Mouse (Mus musculus) hindbrain, embryonic 15.5 days (tissue): ENCODE measurements around the gene Lst1. TPM values are rescaled to one million over a fixed set of nuclear protein-coding genes. Genes with fewer than 3 reads are reported as not detected.
"Not testable (repeated sequence)": the region's sequence is repeated elsewhere in the genome, so short reads cannot be mapped to it uniquely, and the experiment has no call there.

Experiments used
- ATAC-seq: fragments of 200-750 bp; cut with Nextera tagmentation; 2 replicates; pipeline ENCODE4 v1.8.0; 2017; ENCODE audit warnings: low read depth, moderate number of reproducible peaks, moderate TSS enrichment; ENCODE audit not compliant: low FRiP score
- H3K27ac ChIP-seq: fragments of 300-500 bp; sonication (generic); replicated peaks from 2 replicates; pipeline ENCODE4 v1.5.1; 2015; ENCODE audit warnings: mild to moderate bottlenecking, inconsistent platforms
- H3K27me3 ChIP-seq: fragments of 300-500 bp; sonication (generic); 2 replicates; pipeline ENCODE4 v1.6.1; 2015; ENCODE audit warnings: control low read depth, inconsistent platforms
- H3K36me3 ChIP-seq: fragments of 300-500 bp; sonication (generic); 2 replicates; pipeline ENCODE4 v1.6.1; 2015; ENCODE audit warnings: control low read depth, inconsistent platforms
- H3K4me1 ChIP-seq: fragments of 300-500 bp; sonication (generic); replicated peaks from 2 replicates; pipeline ENCODE4 v1.6.1; 2015; ENCODE audit warnings: control low read depth, inconsistent platforms
- H3K4me2 ChIP-seq: fragments of 300-500 bp; sonication (generic); 2 replicates; pipeline ENCODE4 v1.6.1; 2015; ENCODE audit warnings: moderate library complexity, mild to moderate bottlenecking, inconsistent platforms
- H3K4me3 ChIP-seq: fragments of 300-500 bp; sonication (generic); 2 replicates; pipeline ENCODE4 v1.5.1; 2015; ENCODE audit warnings: mild to moderate bottlenecking, inconsistent platforms
- H3K9ac ChIP-seq: fragments of 300-500 bp; sonication (generic); 2 replicates; pipeline ENCODE4 v1.6.1; 2015; ENCODE audit warnings: inconsistent platforms
- H3K9me3 ChIP-seq: fragments of 300-500 bp; sonication (generic); 2 replicates; pipeline ENCODE4 v1.6.1; 2016; ENCODE audit warnings: control low read depth, inconsistent platforms
- whole genome bisulfite sequencing: fragments of 180-500 bp; shearing (Covaris S2); methylation state at CpG from one replicate; pipeline ENCODE4 v1.1.7; 2015; 5-methylcytosine and 5-hydroxymethylcytosine counted together
- polyA plus RNA-seq: library from polyadenylated mRNA; unstranded; fragments of >200 nt; fragmentation: Nextera tagmentation; extraction: Ambion mirVana; gene quantifications from 2 replicates; pipeline ENCODE4 v1.2.1, GENCODE M21; 2015

Lst1 gene
- 5.6 and 13.9 TPM in 2 replicates for polyA plus RNA-seq

DNA sequence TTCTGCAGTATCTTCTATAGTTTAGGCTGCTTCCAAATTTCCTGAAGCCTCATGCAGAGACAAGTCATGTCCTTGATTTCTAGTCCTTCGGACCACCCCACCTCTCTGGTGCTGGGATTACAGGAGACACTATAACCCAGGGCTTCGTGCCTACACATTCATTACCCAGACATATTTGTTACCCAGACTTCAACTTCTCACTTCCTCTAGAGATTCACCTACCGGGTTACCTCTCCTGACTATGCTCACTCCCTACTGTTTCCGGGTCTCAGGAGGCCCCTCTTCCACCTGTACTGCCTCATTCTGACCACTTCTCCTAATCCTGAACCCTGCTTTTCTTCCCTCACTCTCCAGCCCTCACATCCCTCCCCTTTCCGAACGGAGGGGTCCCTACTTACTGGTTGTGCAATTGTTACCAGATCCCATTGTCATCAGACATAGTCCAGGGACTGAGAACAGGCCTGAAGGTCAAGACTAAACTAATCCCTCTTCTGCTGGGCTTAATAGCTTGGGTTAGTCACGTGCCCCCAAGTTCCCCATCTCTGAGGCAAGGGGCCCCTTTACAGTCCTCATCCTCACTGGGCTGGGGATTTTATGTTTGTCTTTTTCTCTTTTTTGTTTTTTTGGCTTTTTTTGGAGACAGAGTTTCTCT, at the start of gene Lst1:
Gene Lst1 (minus strand): TSS at position 481 of the 652 bp plus-strand sequence.
- Histone ChIP-seq H3K36me3 (no peaks in the 10 kb centered on the region), H3K27ac (no peak within 1 kb of the TSS), H3K27me3 (no peaks in the 10 kb centered on the region), H3K9ac (no peak within 1 kb of the TSS), H3K4me2 (no peak within 1 kb of the TSS), H3K4me3 (no peak within 1 kb of the TSS), H3K9me3 (no peaks in the 10 kb centered on the region), H3K4me1 (peaks cover 7% of the 10 kb centered on the region)
- no peak for ATAC-seq
- WGBS, result 74% methylated on average over 7 of the region's 7 CpGs

- H3K4me2 ChIP-seq, result peak overlapping the region; percentile 96
- no peak overlapping the region for H3K27ac ChIP-seq
- no peaks in the 10 kb centered on the region for H3K27me3 ChIP-seq
- no peaks in the 10 kb centered on the region for H3K36me3 ChIP-seq
- 89% methylated on average over 12 of the region's 12 CpGs for WGBS
- no peaks in the 10 kb centered on the region for H3K9me3 ChIP-seq
- no peak for ATAC-seq
- peak overlapping the region; percentile 66; the same call in 1 of the 2 replicates for H3K9ac ChIP-seq
- peaks cover 46% of the 10 kb centered on the region for H3K4me1 ChIP-seq
- peak overlapping the region; percentile 55 for H3K4me3 ChIP-seq
Measured at GRCm38 (mm10) chr17:35237504-35237903, 49.3 kb upstream of the Lst1 start.

GRCm38 (mm10) chr17:35236996-35237395, 48.8 kb upstream of the Lst1 start:
- peaks cover 51% of the 10 kb centered on the region for H3K4me1 ChIP-seq
- H3K9ac ChIP-seq, result peak overlapping the region; percentile 66

GRCm38 (mm10) chr17:35236390-35236746, 48.1 kb upstream of the Lst1 start:
- Histone ChIP-seq H3K27me3 (no peaks in the 10 kb centered on the region), H3K27ac (peak overlapping the region; percentile 95), H3K4me3 (peak overlapping the region; percentile 55), H3K4me1 (peaks cover 57% of the 10 kb centered on the region), H3K9me3 (no peaks in the 10 kb centered on the region), H3K9ac (peak overlapping the region; percentile 66), H3K36me3 (no peaks in the 10 kb centered on the region), H3K4me2 (peak overlapping the region; percentile 96)
- WGBS, result under 1% methylated on average over 18 of the region's 18 CpGs
- peak; percentile 86 for ATAC-seq

More at GRCm38 (mm10) chr17:35236996-35237395, 48.8 kb upstream of the Lst1 start:
- H3K27me3 ChIP-seq, result no peaks in the 10 kb centered on the region
- peak overlapping the region; percentile 55 for H3K4me3 ChIP-seq
- no peak for ATAC-seq
- H3K9me3 ChIP-seq, result no peaks in the 10 kb centered on the region
- peak overlapping the region; percentile 96 for H3K4me2 ChIP-seq
- H3K36me3 ChIP-seq, result no peaks in the 10 kb centered on the region
- 68% methylated on average over 9 of the region's 9 CpGs for WGBS
- peak overlapping the region; percentile 95 for H3K27ac ChIP-seq

- WGBS, result under 1% methylated on average over 35 of the region's 35 CpGs
- H3K4me2 ChIP-seq, result peak within 1 kb of the TSS; percentile 96
Measured at GRCm38 (mm10) chr17:35235614-35236389, 47.6 kb upstream of the Lst1 start, which contains the start of gene Nfkbil1. Gene Nfkbil1, minus strand, starts transcription at chr17:35235792.

DNA sequence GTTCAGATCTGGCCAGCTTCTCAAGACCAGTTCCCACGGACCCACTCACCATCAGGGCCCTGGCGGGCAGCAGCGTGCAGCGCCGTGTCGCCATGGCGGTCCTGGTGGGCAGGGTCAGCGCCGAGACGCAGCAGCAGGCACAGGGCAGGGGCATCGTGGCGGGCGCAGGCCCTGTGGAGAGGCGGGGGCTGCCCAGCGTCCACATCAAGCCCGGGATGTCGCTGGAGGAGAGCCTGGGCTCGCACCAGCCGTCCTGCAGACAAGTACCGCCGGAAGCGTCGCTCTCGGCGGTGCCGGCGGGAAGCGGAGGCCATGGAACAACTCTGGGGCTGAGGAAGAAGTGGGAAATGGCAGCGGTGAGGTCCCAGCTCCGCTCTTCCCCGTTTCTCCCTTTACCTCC, 46.7 kb upstream of the Lst1 start:
- H3K4me1 ChIP-seq, result peaks cover 48% of the 10 kb centered on the region
- no peak for ATAC-seq
- no peaks in the 10 kb centered on the region for H3K9me3 ChIP-seq
- H3K4me3 ChIP-seq, result peak overlapping the region; percentile 55
- peak overlapping the region; percentile 95 for H3K27ac ChIP-seq
- 7% methylated on average over 30 of the region's 31 CpGs for WGBS
- H3K9ac ChIP-seq, result peak overlapping the region; percentile 66
- H3K4me2 ChIP-seq, result peak overlapping the region; percentile 96
- H3K36me3 ChIP-seq, result peaks cover 4% of the 10 kb centered on the region; the same call in 1 of the 2 replicates
- H3K27me3 ChIP-seq, result no peaks in the 10 kb centered on the region

More at GRCm38 (mm10) chr17:35235614-35236389, 47.6 kb upstream of the Lst1 start, which contains the start of gene Nfkbil1:
- no peaks in the 10 kb centered on the region for H3K36me3 ChIP-seq
- peak within 1 kb of the TSS; percentile 95 for H3K27ac ChIP-seq
- H3K4me1 ChIP-seq, result peaks cover 57% of the 10 kb centered on the region
- peak within 1 kb of the TSS; percentile 55 for H3K4me3 ChIP-seq
- no peaks in the 10 kb centered on the region for H3K27me3 ChIP-seq
- peak; percentile 79 for ATAC-seq
- no peaks in the 10 kb centered on the region for H3K9me3 ChIP-seq
- peak within 1 kb of the TSS; percentile 66 for H3K9ac ChIP-seq

- H3K4me1 ChIP-seq, result peaks cover 48% of the 10 kb centered on the region
- not testable (repeated sequence) for H3K9ac ChIP-seq, H3K27ac ChIP-seq, ATAC-seq, H3K27me3 ChIP-seq, H3K9me3 ChIP-seq
- H3K4me2 ChIP-seq, result peak overlapping the region; percentile 96
- 85% methylated on average over 7 of the region's 7 CpGs for WGBS
- H3K36me3 ChIP-seq, result peaks cover 12% of the 10 kb centered on the region
- H3K4me3 ChIP-seq, result peak overlapping the region; percentile 55; the same call in 1 of the 2 replicates
Measured at GRCm38 (mm10) chr17:35234090-35234489, 45.9 kb upstream of the Lst1 start.

DNA sequence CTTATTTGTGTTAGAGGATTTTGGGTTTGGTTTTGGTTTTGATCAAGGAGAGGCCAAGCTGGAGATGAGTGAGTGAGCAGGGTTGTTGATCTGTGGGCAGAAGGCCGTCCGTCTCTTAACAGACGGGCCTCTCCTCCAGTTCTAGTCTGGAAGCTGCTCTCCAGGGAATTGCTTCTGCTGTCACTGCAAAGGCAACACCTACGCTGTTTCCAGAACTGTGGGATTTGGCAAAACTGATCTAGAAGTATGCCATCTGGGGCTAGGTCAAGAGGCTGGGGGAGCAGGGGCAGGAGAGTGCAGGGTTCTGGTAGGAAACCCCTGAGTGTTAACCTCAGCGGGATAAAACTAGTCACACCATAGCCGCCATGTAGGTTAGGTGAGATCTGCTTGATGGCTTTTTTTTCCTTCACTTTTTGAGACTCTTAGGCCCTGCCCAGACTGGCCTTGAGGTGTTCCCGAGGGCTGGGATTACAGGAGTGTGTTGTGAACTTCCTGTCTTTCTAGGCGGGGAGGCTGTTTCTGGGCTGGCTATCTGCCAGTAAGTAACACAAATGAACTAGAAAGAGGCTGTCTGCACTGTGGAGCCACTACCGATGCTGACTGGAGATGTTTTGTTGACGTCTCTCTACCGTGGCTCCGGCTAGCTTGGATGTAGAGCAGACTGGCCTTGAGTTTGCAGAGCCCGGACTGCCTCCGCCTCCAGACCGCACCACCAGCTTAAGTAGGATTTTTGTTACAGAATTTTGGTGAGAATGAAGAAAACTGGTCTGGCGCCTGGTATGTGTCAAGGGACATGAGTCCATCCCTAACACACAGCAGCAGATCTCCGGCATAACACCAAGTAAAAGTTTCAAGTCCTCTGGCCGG, 45.1 kb upstream of the Lst1 start, which contains the start of gene Atp6v1g2:
Gene Atp6v1g2 (plus strand): TSS at position 547 of the 867 bp plus-strand sequence.
- H3K4me3 ChIP-seq, result peak within 1 kb of the TSS; percentile 55
- peak within 1 kb of the TSS; percentile 96 for H3K4me2 ChIP-seq

DNA sequence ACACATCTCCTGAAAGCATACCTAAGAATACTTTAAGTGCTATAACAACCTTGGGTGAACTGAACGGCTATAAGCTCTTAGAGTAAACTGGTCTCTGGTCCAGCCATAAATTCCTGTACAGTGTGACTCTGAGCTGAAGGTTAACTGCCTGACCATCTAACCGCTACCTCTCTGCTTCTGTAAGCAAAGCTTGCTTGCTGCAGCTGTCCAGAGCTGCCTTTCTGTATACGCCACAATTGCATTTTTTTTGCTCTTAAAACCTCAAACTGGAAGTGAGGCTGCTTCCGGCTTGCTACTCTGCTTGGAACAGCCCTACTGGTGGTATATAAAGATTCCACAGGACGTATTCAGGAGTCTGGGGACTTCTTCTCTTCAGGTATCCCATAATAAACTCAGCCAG, 44.4 kb upstream of the Lst1 start:
- no peak overlapping the region for H3K4me3 ChIP-seq

More for the DNA sequence above, 45.1 kb upstream of the Lst1 start, which contains the start of gene Atp6v1g2:
- Histone ChIP-seq H3K27ac (no peak within 1 kb of the TSS; the same call in 1 of the 2 replicates), H3K36me3 (peaks cover 18% of the 10 kb centered on the region), H3K9me3 (no peaks in the 10 kb centered on the region), H3K4me1 (peaks cover 48% of the 10 kb centered on the region), H3K9ac (no peak within 1 kb of the TSS), H3K27me3 (no peaks in the 10 kb centered on the region)
- ATAC-seq, result no peak
- WGBS, result 76% methylated on average over 18 of the region's 18 CpGs

GRCm38 (mm10) chr17:35232043-35232442, 43.8 kb upstream of the Lst1 start:
- H3K27me3 ChIP-seq, result no peaks in the 10 kb centered on the region
- H3K4me1 ChIP-seq, result peaks cover 42% of the 10 kb centered on the region
- no peak overlapping the region for H3K27ac ChIP-seq
- H3K4me2 ChIP-seq, result peak overlapping the region; percentile 36
- peaks cover 29% of the 10 kb centered on the region for H3K36me3 ChIP-seq
- H3K4me3 ChIP-seq, result no peak overlapping the region; the same call in 1 of the 2 replicates
- ATAC-seq, result no peak
- no peaks in the 10 kb centered on the region for H3K9me3 ChIP-seq
- WGBS, result 8% methylated on average over 12 of the region's 12 CpGs
- H3K9ac ChIP-seq, result no peak overlapping the region

More for the DNA sequence above, 44.4 kb upstream of the Lst1 start:
- Histone ChIP-seq H3K9ac (no peak overlapping the region), H3K36me3 (peaks cover 24% of the 10 kb centered on the region), H3K27me3 (no peaks in the 10 kb centered on the region), H3K9me3 (no peaks in the 10 kb centered on the region), H3K4me1 (peaks cover 48% of the 10 kb centered on the region), H3K27ac (no peak overlapping the region), H3K4me2 (no peak overlapping the region)
- no peak for ATAC-seq
- WGBS, result 91% methylated on average over 5 of the region's 5 CpGs

DNA sequence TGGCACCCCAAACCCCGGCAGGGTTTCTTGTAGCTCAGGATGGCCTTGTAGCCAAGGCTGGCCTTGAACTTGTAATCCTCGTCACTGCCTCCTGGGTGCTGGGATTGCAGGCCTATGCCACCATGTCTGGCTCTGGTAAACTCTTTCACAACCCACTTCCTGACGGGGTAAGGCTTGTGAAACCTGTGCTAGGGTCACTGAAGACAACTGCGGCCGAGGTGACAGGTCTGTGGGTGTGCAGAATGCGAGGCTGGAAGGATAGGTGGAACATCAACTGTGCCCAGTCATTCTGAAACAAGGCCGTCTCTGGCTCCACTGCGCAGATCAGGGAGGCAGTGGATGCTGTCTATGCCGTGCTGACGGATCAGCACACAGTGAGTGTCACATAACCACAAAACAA, 42.8 kb upstream of the Lst1 start:
- H3K9ac ChIP-seq, result no peak overlapping the region
- WGBS, result 94% methylated on average over 10 of the region's 10 CpGs
- ATAC-seq, result no peak
- no peaks in the 10 kb centered on the region for H3K27me3 ChIP-seq
- no peak overlapping the region for H3K27ac ChIP-seq
- no peak overlapping the region for H3K4me3 ChIP-seq
- H3K36me3 ChIP-seq, result peaks cover 29% of the 10 kb centered on the region
- H3K4me1 ChIP-seq, result peaks cover 36% of the 10 kb centered on the region
- H3K4me2 ChIP-seq, result no peak overlapping the region
- no peaks in the 10 kb centered on the region for H3K9me3 ChIP-seq
